In the genomic region with DNA sequence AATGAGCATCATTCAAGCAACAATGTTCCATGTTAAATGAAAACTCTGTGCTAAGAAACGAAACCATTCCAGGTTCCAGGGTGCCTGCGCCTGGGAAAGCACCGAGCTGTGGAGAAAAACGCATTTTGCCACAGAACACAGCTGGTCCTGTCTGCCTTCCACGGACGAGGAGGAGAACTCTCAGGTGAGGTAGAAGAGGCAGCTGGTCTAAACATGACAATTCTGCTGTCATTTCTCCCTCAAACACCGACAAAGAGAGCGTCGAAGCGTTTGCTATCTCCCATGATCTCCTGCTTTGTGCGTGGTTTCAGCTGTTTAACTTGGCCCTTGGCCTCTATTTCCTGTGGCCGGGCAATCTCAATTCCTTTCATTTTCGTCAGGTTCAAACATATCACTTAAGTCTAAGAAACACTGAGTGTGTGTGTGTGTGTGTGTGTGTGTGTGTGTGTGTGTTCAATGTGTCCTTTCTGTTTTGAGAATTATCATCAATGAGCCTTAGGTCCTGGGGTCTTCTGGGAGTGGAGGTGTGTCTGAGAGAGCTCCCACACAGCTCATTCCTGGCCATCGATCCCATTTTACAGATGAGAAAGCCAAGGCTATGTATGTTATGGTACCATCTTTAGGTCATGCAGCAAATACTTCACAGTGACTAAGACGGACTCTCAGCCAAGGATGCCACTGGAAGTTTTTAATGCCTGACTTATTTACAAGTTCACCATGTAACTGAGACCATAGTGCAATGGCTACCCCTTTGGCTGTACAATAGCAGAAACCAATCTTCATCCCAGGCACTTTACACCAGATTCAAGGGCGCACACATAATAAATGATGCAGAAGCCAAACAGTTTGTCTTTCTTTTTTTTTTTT, we compare ENCODE assay signal across 11 mouse cellular contexts. TPM values are rescaled to one million over a fixed set of nuclear protein-coding genes. Genes with fewer than 3 reads are reported as not detected.
DNase-seq lines count a peak whose midpoint lies in the region; ATAC-seq lines count a peak whose summit lies in the region.
"Had no signal": no experiment of that assay in that cellular context is flagged by ENCODE, and none has a peak within 500 bp of the region (broad histone marks: within the 10 kb centered on the region; RNA-seq: fewer than 3 reads in every experiment).

No protein-coding gene starts in this region.

- H3K9me3 ChIP-seq in heart, embryonic 15.5 days (replicated peaks) = no peaks in the 10 kb centered on the region
- no peaks in the 10 kb centered on the region for H3K9me3 ChIP-seq in heart, embryonic 12.5 days (replicated peaks)
- H3K9me3 ChIP-seq in midbrain, embryonic 11.5 days (ENCODE audit: control insufficient read depth, low read length) = no peaks in the 10 kb centered on the region
- H3K9me3 ChIP-seq in midbrain, embryonic 10.5 days (replicated peaks) = no peaks in the 10 kb centered on the region
- H3K9me3 ChIP-seq in liver, embryonic 13.5 days (replicated peaks) = no peaks in the 10 kb centered on the region
- H3K9me3 ChIP-seq in stomach, embryonic 16.5 days (replicated peaks; ENCODE audit: control insufficient read depth, low read length) = no peaks in the 10 kb centered on the region
- H3K9me3 ChIP-seq: hindbrain, embryonic 10.5 days; midbrain, embryonic 12.5 days had no signal

- no peak overlapping the region for H3K27ac ChIP-seq in heart, embryonic 15.5 days
- no peak overlapping the region for H3K27ac ChIP-seq in heart, embryonic 12.5 days (ENCODE audit: poor library complexity, severe bottlenecking)
- H3K27ac ChIP-seq in midbrain, embryonic 11.5 days (ENCODE audit: low read depth, low read length) = no peak overlapping the region
- no peak overlapping the region for H3K27ac ChIP-seq in midbrain, embryonic 10.5 days (replicated peaks)
- H3K27ac ChIP-seq in liver, embryonic 13.5 days = no peak overlapping the region
- peak overlapping the region; percentile 1; the same call in 1 of the 2 replicates for H3K27ac ChIP-seq in stomach, embryonic 16.5 days (ENCODE audit: low read length)
- H3K27ac ChIP-seq: hindbrain, embryonic 10.5 days; midbrain, embryonic 12.5 days had no signal

- no peaks in the 10 kb centered on the region for H3K27me3 ChIP-seq in heart, embryonic 15.5 days
- no peaks in the 10 kb centered on the region for H3K27me3 ChIP-seq in heart, embryonic 12.5 days (replicated peaks)
- no peaks in the 10 kb centered on the region; the same call in 1 of the 2 replicates for H3K27me3 ChIP-seq in midbrain, embryonic 11.5 days (ENCODE audit: control insufficient read depth, insufficient read depth, low read length)
- peaks cover 5% of the 10 kb centered on the region; the same call in 1 of the 2 replicates for H3K27me3 ChIP-seq in midbrain, embryonic 10.5 days (ENCODE audit: low read depth, poor library complexity, severe bottlenecking)
- H3K27me3 ChIP-seq in liver, embryonic 13.5 days = no peaks in the 10 kb centered on the region
- H3K27me3 ChIP-seq in stomach, embryonic 16.5 days (ENCODE audit: control insufficient read depth, insufficient read depth, low read length) = no peaks in the 10 kb centered on the region

- H3K9ac ChIP-seq in heart, embryonic 15.5 days = no peak overlapping the region
- no peak overlapping the region for H3K9ac ChIP-seq in heart, embryonic 12.5 days
- no peak overlapping the region for H3K9ac ChIP-seq in midbrain, embryonic 11.5 days (ENCODE audit: low read length)
- no peak overlapping the region for H3K9ac ChIP-seq in liver, embryonic 13.5 days
- 0 out of 2 replicates have a peak overlapping the region, but pooled peaks have one; percentile 1 for H3K9ac ChIP-seq in stomach, embryonic 16.5 days (ENCODE audit: low read length)
- H3K9ac ChIP-seq: midbrain, embryonic 12.5 days had no signal

- peak overlapping the region; percentile 25; the same call in 1 of the 2 replicates for H3K4me2 ChIP-seq in heart, embryonic 15.5 days
- no peak overlapping the region for H3K4me2 ChIP-seq in heart, embryonic 12.5 days
- no peak overlapping the region for H3K4me2 ChIP-seq in midbrain, embryonic 11.5 days
- peak overlapping the region; percentile 15 for H3K4me2 ChIP-seq in liver, embryonic 13.5 days
- no peak overlapping the region for H3K4me2 ChIP-seq in stomach, embryonic 16.5 days (ENCODE audit: low read depth, low read length)
- H3K4me2 ChIP-seq: midbrain, embryonic 12.5 days had no signal

- no peaks in the 10 kb centered on the region; the same call in 1 of the 2 replicates for H3K36me3 ChIP-seq in heart, embryonic 15.5 days
- no peaks in the 10 kb centered on the region for H3K36me3 ChIP-seq in heart, embryonic 12.5 days
- no peaks in the 10 kb centered on the region for H3K36me3 ChIP-seq in midbrain, embryonic 11.5 days (ENCODE audit: control insufficient read depth, insufficient read depth, low read length)
- H3K36me3 ChIP-seq in midbrain, embryonic 10.5 days = no peaks in the 10 kb centered on the region
- H3K36me3 ChIP-seq in liver, embryonic 13.5 days = no peaks in the 10 kb centered on the region
- H3K36me3 ChIP-seq in stomach, embryonic 16.5 days (ENCODE audit: control insufficient read depth, insufficient read depth, low read length) = no peaks in the 10 kb centered on the region
- H3K36me3 ChIP-seq: hindbrain, embryonic 10.5 days; midbrain, embryonic 12.5 days had no signal

- no peak for ATAC-seq in heart, embryonic 15.5 days (replicated peaks; ENCODE audit: insufficient number of reproducible peaks, insufficient read depth, low FRiP score, low read depth)
- no peak for ATAC-seq in heart, embryonic 12.5 days (ENCODE audit: insufficient number of reproducible peaks, low FRiP score)
- ATAC-seq in midbrain, embryonic 11.5 days (ENCODE audit: low FRiP score) = no peak
- no peak for ATAC-seq in liver, embryonic 13.5 days (ENCODE audit: low read depth)
- ATAC-seq in stomach, embryonic 16.5 days (ENCODE audit: insufficient read depth, low FRiP score) = no peak
- ATAC-seq in cerebellum, adult (ENCODE audit: insufficient number of reproducible peaks, low FRiP score, low TSS enrichment) = no peak

- DNase-seq in midbrain, embryonic 11.5 days (ENCODE audit: low spot score, missing footprints) = peak; percentile 81
- DNase-seq in midbrain, embryonic 10.5 days (ENCODE audit: low spot score) = no peak
- DNase-seq in liver, embryonic 13.5 days = no peak
- DNase-seq in adrenal gland, postnatal 4 days (ENCODE audit: low spot score in 2 of 2) = no peak
- DNase-seq: kidney, postnatal 25 days had no signal

- peaks cover 37% of the 10 kb centered on the region for H3K4me1 ChIP-seq in heart, embryonic 15.5 days (replicated peaks)
- H3K4me1 ChIP-seq in heart, embryonic 12.5 days (replicated peaks) = peaks cover 13% of the 10 kb centered on the region
- H3K4me1 ChIP-seq in midbrain, embryonic 11.5 days (ENCODE audit: control insufficient read depth, insufficient read depth, low read length) = 0 out of 2 replicates have a peak, but pooled peaks cover 3% of the 10 kb centered on the region
- H3K4me1 ChIP-seq in midbrain, embryonic 10.5 days = peaks cover 26% of the 10 kb centered on the region
- peaks cover 65% of the 10 kb centered on the region for H3K4me1 ChIP-seq in liver, embryonic 13.5 days (replicated peaks)
- H3K4me1 ChIP-seq in stomach, embryonic 16.5 days (ENCODE audit: control insufficient read depth, insufficient read depth, low read length) = peaks cover 70% of the 10 kb centered on the region

- 64% methylated on average over 16 of the region's 16 CpGs for WGBS in heart, embryonic 15.5 days
- 71% methylated on average over 16 of the region's 16 CpGs for WGBS in heart, embryonic 12.5 days
- WGBS in midbrain, embryonic 11.5 days = 78% methylated on average over 16 of the region's 16 CpGs
- WGBS in midbrain, embryonic 10.5 days = 78% methylated on average over 16 of the region's 16 CpGs
- 42% methylated on average over 16 of the region's 16 CpGs for WGBS in liver, embryonic 13.5 days (ENCODE audit: insufficient replicate concordance)
- 49% methylated on average over 16 of the region's 16 CpGs for WGBS in stomach, embryonic 16.5 days

- no peak overlapping the region for H3K4me3 ChIP-seq in heart, embryonic 15.5 days
- no peak overlapping the region for H3K4me3 ChIP-seq in heart, embryonic 12.5 days
- H3K4me3 ChIP-seq in midbrain, embryonic 11.5 days (ENCODE audit: low read depth, low read length) = no peak overlapping the region
- H3K4me3 ChIP-seq in midbrain, embryonic 10.5 days = no peak overlapping the region
- no peak overlapping the region for H3K4me3 ChIP-seq in liver, embryonic 13.5 days (replicated peaks)
- H3K4me3 ChIP-seq in stomach, embryonic 16.5 days (replicated peaks; ENCODE audit: low read length) = no peak overlapping the region
- H3K4me3 ChIP-seq: hindbrain, embryonic 10.5 days; midbrain, embryonic 12.5 days had no signal

RNA-seq across cellular contexts. Expression of a gene that starts 31.3 kb away (rescaled TPM):
- polyA plus RNA-seq in heart, embryonic 15.5 days (2015; fragmentation: Nextera tagmentation; extraction: Ambion mirVana) = 20.2 and 23.8 TPM in 2 replicates
- polyA plus RNA-seq in heart, embryonic 12.5 days (2016; fragmentation: Nextera tagmentation; extraction: Ambion mirVana) = 14.8 and 18.1 TPM in 2 replicates
- 13.6 and 13.9 TPM in 2 replicates for polyA plus RNA-seq in midbrain, embryonic 11.5 days (2014; fragmentation: Nextera tagmentation; extraction: Ambion mirVana)
- polyA plus RNA-seq in midbrain, embryonic 10.5 days (2016; fragmentation: Nextera tagmentation; extraction: Ambion mirVana) = 14.8 and 16.4 TPM in 2 replicates
- polyA plus RNA-seq in liver, embryonic 13.5 days (2015; fragmentation: Nextera tagmentation; extraction: Ambion mirVana) = 18.0 and 20.7 TPM in 2 replicates
- polyA plus RNA-seq in stomach, embryonic 16.5 days (2015; fragmentation: Nextera tagmentation; extraction: Ambion mirVana) = 53.0 and 59.5 TPM in 2 replicates
- 100 to 1,000 TPM; 122 to 130 TPM for total RNA-seq in adrenal gland, postnatal 4 days (2021)

Comparison
In these comparisons a context has a peak if more than half of its experiments do, and no peak if none do; other contexts are left out.
1. H3K4me2 ChIP-seq: peak in heart, embryonic 15.5 days (single experiment) and liver, embryonic 13.5 days (single experiment); none in heart, embryonic 12.5 days (single experiment), midbrain, embryonic 11.5 days (single experiment) and stomach, embryonic 16.5 days (single experiment).